Comparison of ENCODE assay signal across 8 mouse cellular contexts in genomic region chr1:93512351-93512690, GRCm38 (mm10). TPM values are rescaled to one million over a fixed set of nuclear protein-coding genes. Genes with fewer than 3 reads are reported as not detected.
DNase-seq lines count a peak whose midpoint lies in the region; ATAC-seq and TF ChIP-seq lines count a peak whose summit lies in the region.

No protein-coding gene starts in this region.

- peak overlapping the region; percentile 85 for H3K4me3 ChIP-seq in heart, embryonic 13.5 days
- H3K4me3 ChIP-seq in hindbrain, embryonic 10.5 days: peak overlapping the region; percentile 82

- ATAC-seq in heart, embryonic 13.5 days (ENCODE audit: extremely low read depth, insufficient number of reproducible peaks, low FRiP score, low TSS enrichment): peak; percentile 20
- peak; percentile 12 for ATAC-seq in Patski

- no peak for TF ChIP-seq CTCF in Patski (IDR thresholded peaks at IDR 0.05)

- H3K4me2 ChIP-seq in heart, embryonic 13.5 days: peak overlapping the region; percentile 94

- no peaks in the 10 kb centered on the region for H3K27me3 ChIP-seq in heart, embryonic 13.5 days (replicated peaks)
- H3K27me3 ChIP-seq in Patski: no peaks in the 10 kb centered on the region
- H3K27me3 ChIP-seq in hindbrain, embryonic 10.5 days (ENCODE audit: insufficient read depth, poor library complexity, severe bottlenecking): no peaks in the 10 kb centered on the region; the same call in 1 of the 2 replicates

- no peak for DNase-seq in heart, adult 9 months (ENCODE audit: low spot score in 2 of 2)
- DNase-seq in Patski (ENCODE audit: low read depth, low spot score): no peak
- DNase-seq in hindbrain, embryonic 10.5 days (ENCODE audit: low spot score): no peak
- peak; percentile 46 for DNase-seq in mesoderm, embryonic 11.5 days (ENCODE audit: low read depth, low spot score)
- DNase-seq in retina, postnatal 1 day: no peak
- DNase-seq in layer of hippocampus, adult 9-10 months (ENCODE audit: low spot score): no peak
- DNase-seq in urinary bladder, postnatal 10 days (ENCODE audit: low spot score): no peak

- peak overlapping the region; percentile 77 for H3K27ac ChIP-seq in heart, embryonic 13.5 days (replicated peaks)
- peak overlapping the region; percentile 87 for H3K27ac ChIP-seq in hindbrain, embryonic 10.5 days

- POLR2A ChIA-PET in Patski (lab: Charles Lee): no interaction called here

- H3K4me1 ChIP-seq in heart, embryonic 13.5 days: peaks cover 29% of the 10 kb centered on the region
- peaks cover 20% of the 10 kb centered on the region for H3K4me1 ChIP-seq in hindbrain, embryonic 10.5 days (replicated peaks)

- CTCF ChIA-PET in Patski (lab: Charles Lee): interaction anchor here (1.9 kb wide), 1 partner anchor 17 kb away, joined by 6 read pairs; no protein-coding TSS in a partner anchor

- peak overlapping the region; percentile 93 for H3K9ac ChIP-seq in heart, embryonic 13.5 days

- WGBS in heart, embryonic 13.5 days: 3% methylated on average over 15 of the region's 15 CpGs
- WGBS in hindbrain, embryonic 10.5 days: 2% methylated on average over 15 of the region's 15 CpGs

- in situ Hi-C loops in Patski (cut with MboI; ENCODE audit: low pct_unique_long_range_greater_than_20kb): loop anchor here (10.0 to 25.0 kb wide), 2 partner anchors 222 to 575 kb away; no protein-coding TSS in a partner anchor

- no peaks in the 10 kb centered on the region for H3K9me3 ChIP-seq in heart, embryonic 13.5 days
- H3K9me3 ChIP-seq in hindbrain, embryonic 10.5 days: no peaks in the 10 kb centered on the region

- H3K36me3 ChIP-seq in heart, embryonic 13.5 days: peaks cover 28% of the 10 kb centered on the region
- peaks cover 33% of the 10 kb centered on the region for H3K36me3 ChIP-seq in hindbrain, embryonic 10.5 days

RNA-seq across cellular contexts. Expression of gene Farp2, which starts 0.4 kb away (rescaled TPM):
- 3.3 and 3.7 TPM in 2 replicates for polyA plus RNA-seq in heart, embryonic 13.5 days (2015; fragmentation: Nextera tagmentation; extraction: Ambion mirVana)
- polyA plus RNA-seq in Patski (2021): 10.1 TPM
- polyA plus RNA-seq in hindbrain, embryonic 10.5 days (2016; fragmentation: Nextera tagmentation; extraction: Ambion mirVana): 4.1 and 4.8 TPM in 2 replicates

RNA-seq across cellular contexts. Expression of gene Hdlbp, which starts 33.7 kb away (rescaled TPM):
- 143 and 152 TPM in 2 replicates for polyA plus RNA-seq in heart, embryonic 13.5 days (2015; fragmentation: Nextera tagmentation; extraction: Ambion mirVana)
- polyA plus RNA-seq in Patski (2021): 263 TPM
- 98.3 and 113 TPM in 2 replicates for polyA plus RNA-seq in hindbrain, embryonic 10.5 days (2016; fragmentation: Nextera tagmentation; extraction: Ambion mirVana)
